Mouse (Mus musculus) bone marrow macrophage, adult 2 months (primary cell): ENCODE data around the gene Adam12.

Experiments
- CTCF ChIP-seq: IDR thresholded peaks from 2 replicates; pipeline ENCODE4 v1.5.1; 2012; ENCODE audit warnings: low read depth, mild to moderate bottlenecking, low read length, moderate library complexity
- POLR2A ChIP-seq: IDR thresholded peaks from 2 replicates; pipeline ENCODE4 v1.6.1; 2012; ENCODE audit warnings: mild to moderate bottlenecking, low read depth, low read length, borderline replicate concordance

GRCm38 (mm10) chr7:134085396-134085795, 146.6 kb downstream of the Adam12 start:
- TF ChIP-seq CTCF: no peak
- TF ChIP-seq POLR2A: no peak
